Comparison of ENCODE assay signal across 11 mouse cellular contexts in the genomic region with DNA sequence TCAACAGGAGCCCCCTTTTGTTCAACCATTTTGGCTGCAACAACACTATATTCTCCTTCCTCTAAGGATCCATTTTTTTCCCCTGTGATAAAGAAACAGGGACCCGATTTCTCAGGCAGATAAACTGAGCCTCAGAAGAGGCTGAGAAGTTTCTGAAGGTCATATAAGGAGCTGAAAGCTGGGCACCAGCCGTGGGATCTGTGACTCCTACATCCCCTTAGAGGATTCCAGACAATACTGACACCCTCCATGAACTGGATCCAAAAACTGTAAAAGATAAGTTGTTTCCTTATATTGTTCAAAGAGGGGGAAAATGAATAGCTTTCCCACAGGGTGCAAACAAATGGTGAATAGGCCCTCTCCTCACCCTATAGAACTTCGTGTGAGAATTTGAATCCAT.
"Had no signal": no experiment of that assay in that cellular context is flagged by ENCODE, and none has a peak within 500 bp of the region (broad histone marks: within the 10 kb centered on the region; RNA-seq: fewer than 3 reads in every experiment).

No protein-coding gene starts in this region.

- H3K4me3 ChIP-seq: kidney, embryonic 15.5 days; midbrain, embryonic 13.5 days; stomach, embryonic 15.5 days had no signal

- H3K4me1 ChIP-seq: stomach, embryonic 15.5 days had no signal

- H3K9ac ChIP-seq: kidney, embryonic 15.5 days; liver, embryonic 14.5 days; midbrain, embryonic 13.5 days; stomach, embryonic 15.5 days had no signal

- H3K27me3 ChIP-seq: kidney, embryonic 15.5 days; midbrain, embryonic 13.5 days; stomach, embryonic 15.5 days had no signal

- H3K27ac ChIP-seq: kidney, embryonic 15.5 days; liver, embryonic 14.5 days; midbrain, embryonic 13.5 days; stomach, embryonic 15.5 days had no signal

- ATAC-seq: lung, postnatal 0 days; midbrain, embryonic 13.5 days had no signal

- H3K36me3 ChIP-seq: kidney, embryonic 15.5 days; midbrain, embryonic 13.5 days; stomach, embryonic 15.5 days had no signal

- H3K9me3 ChIP-seq: kidney, embryonic 15.5 days; midbrain, embryonic 13.5 days; stomach, embryonic 15.5 days had no signal

- H3K4me2 ChIP-seq: kidney, embryonic 15.5 days; midbrain, embryonic 13.5 days; stomach, embryonic 15.5 days had no signal

- DNase-seq: kidney, postnatal 14 days; left cerebral cortex, postnatal 4 days; lung, adult 2 months; lung, postnatal 36 days; right cerebral cortex, postnatal 14 days; thymus, postnatal 36 days had no signal
